Mouse (Mus musculus) cerebellum, adult 2 months (tissue): Measurements from ENCODE around the gene Pde3a. TPM values are rescaled to one million over a fixed set of nuclear protein-coding genes. Genes with fewer than 3 reads are reported as not detected.

Source experiments
- DNase-seq, 2 experiments: peaks; one replicate each; pipeline ENCODE4 v3.0.0; 2021
- H3K27ac ChIP-seq: fragments of 200-500 bp; 2 replicates; pipeline ENCODE4 v1.5.1; 2012; ENCODE audit warnings: low read length, control low read depth, inconsistent platforms; ENCODE audit not compliant: insufficient read depth
- H3K27me3 ChIP-seq: fragments of 200-500 bp; 2 replicates; pipeline ENCODE4 v1.6.1; 2012; ENCODE audit warnings: inconsistent platforms, mild to moderate bottlenecking, low read length, moderate library complexity; ENCODE audit not compliant: control insufficient read depth, insufficient read depth
- H3K4me1 ChIP-seq: fragments of 200-500 bp; 2 replicates; pipeline ENCODE4 v1.6.1; 2011; ENCODE audit warnings: low read length; ENCODE audit not compliant: control insufficient read depth, insufficient read depth
- H3K4me3 ChIP-seq: fragments of 200-500 bp; replicated peaks from 2 replicates; pipeline ENCODE3; 2011; ENCODE audit warnings: mild to moderate bottlenecking, low read depth, low read length, control low read depth; ENCODE audit not compliant: insufficient read depth
- CTCF ChIP-seq: fragments of 200-500 bp; IDR thresholded peaks from 2 replicates; pipeline ENCODE4 v1.5.1; 2011; ENCODE audit warnings: low read depth, mild to moderate bottlenecking, control low read depth, low read length, moderate library complexity, borderline replicate concordance; ENCODE audit not compliant: insufficient read depth
- POLR2A ChIP-seq: fragments of 200-500 bp; IDR thresholded peaks from 2 replicates; pipeline ENCODE4 v1.6.1; 2011; ENCODE audit warnings: low read length, control low read depth, borderline replicate concordance; ENCODE audit not compliant: insufficient read depth
- WGBS: fragments of 180-500 bp; shearing (Covaris S2); methylation state at CpG from one replicate; pipeline ENCODE4 v1.1.7; 2018; 5-methylcytosine and 5-hydroxymethylcytosine counted together
- polyA plus RNA-seq: library from polyadenylated mRNA; depleted of rRNA; stranded (reverse); fragments of >200 nt; gene quantifications from 2 replicates; pipeline ENCODE4 v1.2.3, GENCODE M21; 2012

Pde3a gene
- polyA plus RNA-seq, 1 experiment, result 3.3 TPM

GRCm38 (mm10) chr6:141271579-141271978, 22.5 kb downstream of the Pde3a start:
- Histone ChIP-seq H3K27ac (no peak overlapping the region), H3K4me3 (no peak overlapping the region), H3K27me3 (no peaks in the 10 kb centered on the region), H3K4me1 (no peaks in the 10 kb centered on the region)
- no peak for DNase-seq
- no peak for TF ChIP-seq POLR2A
- TF ChIP-seq CTCF, result no peak
- 94% methylated on average over 3 of the region's 3 CpGs for WGBS

GRCm38 (mm10) chr6:141273685-141274084, 24.6 kb downstream of the Pde3a start:
- Histone ChIP-seq H3K4me3 (no peak overlapping the region), H3K27me3 (no peaks in the 10 kb centered on the region), H3K4me1 (no peaks in the 10 kb centered on the region), H3K27ac (no peak overlapping the region)
- WGBS, result 91% methylated on average over 6 of the region's 6 CpGs
- TF ChIP-seq POLR2A, result no peak
- TF ChIP-seq CTCF, result no peak
- DNase-seq, result no peak

GRCm38 (mm10) chr6:141281685-141282084, 32.6 kb downstream of the Pde3a start:
- no peak overlapping the region for H3K4me3 ChIP-seq
- TF ChIP-seq CTCF, result no peak
- no peak for TF ChIP-seq POLR2A
- 61% methylated on average over 3 of the region's 3 CpGs for WGBS
- H3K4me1 ChIP-seq, result no peaks in the 10 kb centered on the region
- no peak overlapping the region for H3K27ac ChIP-seq
- DNase-seq, result no peak
- no peaks in the 10 kb centered on the region for H3K27me3 ChIP-seq

GRCm38 (mm10) chr6:141282796-141283195, 33.7 kb downstream of the Pde3a start:
- TF ChIP-seq POLR2A, result no peak
- no peak for TF ChIP-seq CTCF
- no peak for DNase-seq
- Histone ChIP-seq H3K4me3 (no peak overlapping the region), H3K27me3 (no peaks in the 10 kb centered on the region), H3K27ac (no peak overlapping the region), H3K4me1 (no peaks in the 10 kb centered on the region)
- 21% methylated on average over 7 of the region's 7 CpGs for WGBS

GRCm38 (mm10) chr6:141291195-141291594, 42.1 kb downstream of the Pde3a start:
- Histone ChIP-seq H3K27ac (no peak overlapping the region), H3K4me1 (no peaks in the 10 kb centered on the region), H3K27me3 (no peaks in the 10 kb centered on the region), H3K4me3 (no peak overlapping the region)
- TF ChIP-seq POLR2A, result no peak
- WGBS, result 91% methylated on average over 2 of the region's 2 CpGs
- no peak for DNase-seq

GRCm38 (mm10) chr6:141292826-141293459, 43.9 kb downstream of the Pde3a start:
- TF ChIP-seq CTCF (no peak), POLR2A (no peak)
- no peak for DNase-seq
- no peak overlapping the region for H3K4me3 ChIP-seq
- 94% methylated on average over 10 of the region's 10 CpGs for WGBS
- H3K27ac ChIP-seq, result no peak overlapping the region
- no peaks in the 10 kb centered on the region for H3K4me1 ChIP-seq
- no peaks in the 10 kb centered on the region for H3K27me3 ChIP-seq

GRCm38 (mm10) chr6:141293460-141293853, 44.4 kb downstream of the Pde3a start:
- no peak for DNase-seq
- Histone ChIP-seq H3K27me3 (no peaks in the 10 kb centered on the region), H3K4me3 (no peak overlapping the region), H3K27ac (no peak overlapping the region), H3K4me1 (no peaks in the 10 kb centered on the region)
- no peak for TF ChIP-seq CTCF
- no peak for TF ChIP-seq POLR2A
- WGBS, result 46% methylated on average over 2 of the region's 2 CpGs

GRCm38 (mm10) chr6:141295264-141295663, 46.2 kb downstream of the Pde3a start:
- TF ChIP-seq POLR2A (no peak), CTCF (no peak)

More at GRCm38 (mm10) chr6:141295264-141295663, 46.2 kb downstream of the Pde3a start:
- Histone ChIP-seq H3K27me3 (no peaks in the 10 kb centered on the region), H3K27ac (no peak overlapping the region), H3K4me1 (no peaks in the 10 kb centered on the region), H3K4me3 (no peak overlapping the region)
- WGBS, result 82% methylated on average over 3 of the region's 3 CpGs
- DNase-seq, result no peak
